Mouse (Mus musculus) testis, adult 2 months (tissue): ENCODE results near the gene Tspan9.

Experiments
- CTCF ChIP-seq: fragments of 200-500 bp; IDR thresholded peaks from 2 replicates; pipeline ENCODE4 v1.5.1; 2012; ENCODE audit warnings: low read depth, mild to moderate bottlenecking, inconsistent platforms, low read length, moderate library complexity; ENCODE audit not compliant: control insufficient read depth, insufficient read depth, insufficient replicate concordance
- POLR2A ChIP-seq: fragments of 200-500 bp; IDR thresholded peaks from 2 replicates; pipeline ENCODE4 v1.6.1; 2012; ENCODE audit warnings: low read depth, mild to moderate bottlenecking, inconsistent platforms, low read length, moderate library complexity; ENCODE audit not compliant: control insufficient read depth

- TF ChIP-seq CTCF, result no peak
- no peak for TF ChIP-seq POLR2A
These were observed 104.2 kb downstream of the Tspan9 start for GRCm38 (mm10) chr6:128039077-128039766.
